Mouse (Mus musculus): ENCODE results near the gene Gm527. TPM values are rescaled to one million over a fixed set of nuclear protein-coding genes. Genes with fewer than 3 reads are reported as not detected.

The Gm527 gene
- polyA plus RNA-seq, 1 experiment: not detected

GRCm38 (mm10) chr12:64965124-64966026 lies 47.7 kb downstream of the Gm527 start, which contains the start of the genes Klhl28 and Togaram1:
Gene Klhl28 (minus strand): TSS chr12:64965534.
Gene Togaram1 (plus strand): TSS chr12:64965804.
- peak within 1 kb of the TSS; percentile 68 for H3K27ac ChIP-seq (ENCODE audit: insufficient read depth, low read depth, low read length)
- peak; percentile 94 for TF ChIP-seq POLR2A (IDR thresholded peaks at IDR 0.05; ENCODE audit: insufficient read depth, low read depth, low read length)
- no peak for TF ChIP-seq CTCF (IDR thresholded peaks at IDR 0.05; ENCODE audit: insufficient read depth, low read depth, low read length)
- under 1% methylated on average over 45 of the region's 45 CpGs for WGBS

GRCm38 (mm10) chr12:64966101-64966631 lies 48.5 kb downstream of the Gm527 start:
- WGBS: under 1% methylated on average over 44 of the region's 44 CpGs
- 0 out of 2 replicates have a peak, but pooled peaks cover 2% of the 10 kb centered on the region for H3K4me1 ChIP-seq (ENCODE audit: control insufficient read depth, insufficient read depth, low read length)
- H3K27ac ChIP-seq (ENCODE audit: insufficient read depth, low read depth, low read length): peak overlapping the region; percentile 68
- no peak for TF ChIP-seq POLR2A (IDR thresholded peaks at IDR 0.05; ENCODE audit: insufficient read depth, low read depth, low read length)
- peak overlapping the region; percentile 76 for H3K4me3 ChIP-seq (ENCODE audit: insufficient read depth, low read depth, low read length)

More at GRCm38 (mm10) chr12:64965124-64966026, 47.7 kb downstream of the Gm527 start, which contains the start of the genes Klhl28 and Togaram1:
- peak within 1 kb of the TSS; percentile 76 for H3K4me3 ChIP-seq (ENCODE audit: insufficient read depth, low read depth, low read length)
- 0 out of 2 replicates have a peak, but pooled peaks cover 2% of the 10 kb centered on the region for H3K4me1 ChIP-seq (ENCODE audit: control insufficient read depth, insufficient read depth, low read length)

- H3K4me3 ChIP-seq (ENCODE audit: insufficient read depth, low read depth, low read length): peak overlapping the region; percentile 76
- 0 out of 2 replicates have a peak, but pooled peaks cover 2% of the 10 kb centered on the region for H3K4me1 ChIP-seq (ENCODE audit: control insufficient read depth, insufficient read depth, low read length)
- no peak for TF ChIP-seq POLR2A (IDR thresholded peaks at IDR 0.05; ENCODE audit: insufficient read depth, low read depth, low read length)
- no peak for TF ChIP-seq CTCF (IDR thresholded peaks at IDR 0.05; ENCODE audit: insufficient read depth, low read depth, low read length)
- H3K27ac ChIP-seq (ENCODE audit: insufficient read depth, low read depth, low read length): no peak overlapping the region
- WGBS: under 1% methylated on average over 19 of the region's 19 CpGs
Observed at GRCm38 (mm10) chr12:64966652-64967435, 49.1 kb downstream of the Gm527 start.

- no peak for TF ChIP-seq CTCF (IDR thresholded peaks at IDR 0.05; ENCODE audit: insufficient read depth, low read depth, low read length)
- TF ChIP-seq POLR2A (IDR thresholded peaks at IDR 0.05; ENCODE audit: insufficient read depth, low read depth, low read length): no peak
- Histone ChIP-seq H3K4me1 (ENCODE audit: control insufficient read depth, insufficient read depth, low read length) (0 out of 2 replicates have a peak, but pooled peaks cover 2% of the 10 kb centered on the region), H3K4me3 (ENCODE audit: insufficient read depth, low read depth, low read length) (peak overlapping the region; percentile 51), H3K27ac (ENCODE audit: insufficient read depth, low read depth, low read length) (no peak overlapping the region)
- 0% methylated on average over 9 of the region's 9 CpGs for WGBS
Observed at GRCm38 (mm10) chr12:64967470-64967869, 49.8 kb downstream of the Gm527 start.

GRCm38 (mm10) chr12:64968067-64968466 lies 50.4 kb downstream of the Gm527 start:
- H3K4me1 ChIP-seq (ENCODE audit: control insufficient read depth, insufficient read depth, low read length): 0 out of 2 replicates have a peak, but pooled peaks cover 2% of the 10 kb centered on the region
- no peak for TF ChIP-seq POLR2A (IDR thresholded peaks at IDR 0.05; ENCODE audit: insufficient read depth, low read depth, low read length)
- TF ChIP-seq CTCF (IDR thresholded peaks at IDR 0.05; ENCODE audit: insufficient read depth, low read depth, low read length): no peak
- H3K4me3 ChIP-seq (ENCODE audit: insufficient read depth, low read depth, low read length): no peak overlapping the region
- H3K27ac ChIP-seq (ENCODE audit: insufficient read depth, low read depth, low read length): no peak overlapping the region
- WGBS: 0% methylated on average over 2 of the region's 2 CpGs

- Histone ChIP-seq H3K4me3 (ENCODE audit: insufficient read depth, low read depth, low read length) (no peak overlapping the region), H3K4me1 (ENCODE audit: control insufficient read depth, insufficient read depth, low read length) (peaks cover 7% of the 10 kb centered on the region), H3K27ac (ENCODE audit: insufficient read depth, low read depth, low read length) (no peak overlapping the region)
- TF ChIP-seq POLR2A (IDR thresholded peaks at IDR 0.05; ENCODE audit: insufficient read depth, low read depth, low read length) (no peak), CTCF (IDR thresholded peaks at IDR 0.05; ENCODE audit: insufficient read depth, low read depth, low read length) (no peak)
Observed at GRCm38 (mm10) chr12:64971399-64971798, 53.7 kb downstream of the Gm527 start.

GRCm38 (mm10) chr12:64972063-64972462 lies 54.4 kb downstream of the Gm527 start:
- H3K4me3 ChIP-seq (ENCODE audit: insufficient read depth, low read depth, low read length): no peak overlapping the region
- peaks cover 7% of the 10 kb centered on the region for H3K4me1 ChIP-seq (ENCODE audit: control insufficient read depth, insufficient read depth, low read length)
- H3K27ac ChIP-seq (ENCODE audit: insufficient read depth, low read depth, low read length): no peak overlapping the region
- 37% methylated on average over 6 of the region's 6 CpGs for WGBS
- TF ChIP-seq CTCF (IDR thresholded peaks at IDR 0.05; ENCODE audit: insufficient read depth, low read depth, low read length) (no peak), POLR2A (IDR thresholded peaks at IDR 0.05; ENCODE audit: insufficient read depth, low read depth, low read length) (no peak)

Other genes starting within 250 kb of the Gm527 start
- not detected in 2 replicates for gene Klhl28, start 47.6 kb downstream of the Gm527 start, polyA plus RNA-seq (2012; ENCODE audit: insufficient read depth, insufficient read length, low replicate concordance, missing spikeins)
- 114 TPM in 1 of 2 replicates, not detected in the other for gene Togaram1, start 47.9 kb downstream of the Gm527 start, polyA plus RNA-seq (2012; ENCODE audit: insufficient read depth, insufficient read length, low replicate concordance, missing spikeins)
- not detected in 2 replicates for gene Prpf39, start 118.4 kb downstream of the Gm527 start, polyA plus RNA-seq (2012; ENCODE audit: insufficient read depth, insufficient read length, low replicate concordance, missing spikeins)
- 832 TPM in 1 of 2 replicates, not detected in the other for gene Fkbp3, start 156.1 kb downstream of the Gm527 start, polyA plus RNA-seq (2012; ENCODE audit: insufficient read depth, insufficient read length, low replicate concordance, missing spikeins)
- gene Fancm, start 157.7 kb downstream of the Gm527 start, polyA plus RNA-seq (2012; ENCODE audit: insufficient read depth, insufficient read length, low replicate concordance, missing spikeins): not detected in 2 replicates

Data from olfactory bulb, adult 2 months (tissue).